Mouse (Mus musculus): ENCODE measurements around the gene Fam98a. TPM values are rescaled to one million over a fixed set of nuclear protein-coding genes. Genes with fewer than 3 reads are reported as not detected.

Gene Fam98a
- polyA plus RNA-seq (2014; fragmentation: Illumina TruSeq; extraction: RNeasy Lipid Tissue Mini Kit (QIAGEN cat#74804); ENCODE audit: low read depth, low replicate concordance), result 79.5 TPM

DNA sequence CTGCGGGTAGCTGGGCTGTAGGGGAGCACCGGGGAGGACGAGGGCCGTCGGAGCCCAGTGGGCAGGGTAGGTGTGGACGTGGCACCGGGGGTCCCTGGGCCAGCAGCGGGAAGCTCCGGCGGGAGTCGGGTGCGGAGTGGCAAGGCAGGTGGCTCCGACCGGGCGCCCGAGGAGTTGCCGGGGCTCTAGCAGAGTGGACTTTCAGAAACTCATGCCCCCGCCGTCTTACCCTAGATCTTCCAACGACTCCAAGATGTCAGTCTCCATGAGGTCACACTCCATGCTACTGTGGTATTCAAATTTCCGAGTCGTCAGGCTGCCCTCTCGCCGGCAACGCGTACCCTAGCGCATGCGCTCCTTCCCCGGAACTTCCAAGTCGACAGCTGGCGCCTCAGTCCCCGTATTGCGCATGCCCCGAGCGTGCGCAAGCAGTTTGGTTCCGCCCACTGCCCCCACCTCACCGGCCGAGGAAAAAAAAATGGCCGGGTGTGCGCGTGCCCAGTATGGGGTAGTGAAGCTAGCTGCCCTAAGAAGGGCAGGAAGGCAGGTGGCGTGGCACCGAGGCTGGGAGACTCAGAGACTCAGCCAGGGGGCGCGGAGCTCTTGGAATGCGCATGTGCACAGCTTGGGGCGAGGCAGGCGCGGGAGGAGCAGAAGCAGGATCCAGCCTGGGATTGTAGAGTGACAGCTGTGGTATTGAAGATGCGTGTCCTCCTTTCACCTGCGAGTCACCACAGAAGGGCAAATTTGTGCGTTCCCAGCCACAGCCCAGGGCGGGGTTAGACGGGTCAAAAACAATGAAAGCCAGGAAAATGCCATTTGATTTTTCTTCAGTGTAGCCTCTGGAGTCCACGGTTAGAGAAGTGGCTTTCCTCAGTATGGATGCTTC lies at the start of gene Fam98a:
Gene Fam98a, minus strand, starts transcription at position 435 of the 889 bp plus-strand sequence.

Other genes starting within 250 kb of the Fam98a start
- 44.2 TPM for gene Rasgrp3, start 116.0 kb downstream of the Fam98a start, polyA plus RNA-seq (2014; fragmentation: Illumina TruSeq; extraction: RNeasy Lipid Tissue Mini Kit (QIAGEN cat#74804); ENCODE audit: low read depth, low replicate concordance)